Mouse (Mus musculus): ENCODE measurements around the gene Milr1.

The Milr1 gene

DNA sequence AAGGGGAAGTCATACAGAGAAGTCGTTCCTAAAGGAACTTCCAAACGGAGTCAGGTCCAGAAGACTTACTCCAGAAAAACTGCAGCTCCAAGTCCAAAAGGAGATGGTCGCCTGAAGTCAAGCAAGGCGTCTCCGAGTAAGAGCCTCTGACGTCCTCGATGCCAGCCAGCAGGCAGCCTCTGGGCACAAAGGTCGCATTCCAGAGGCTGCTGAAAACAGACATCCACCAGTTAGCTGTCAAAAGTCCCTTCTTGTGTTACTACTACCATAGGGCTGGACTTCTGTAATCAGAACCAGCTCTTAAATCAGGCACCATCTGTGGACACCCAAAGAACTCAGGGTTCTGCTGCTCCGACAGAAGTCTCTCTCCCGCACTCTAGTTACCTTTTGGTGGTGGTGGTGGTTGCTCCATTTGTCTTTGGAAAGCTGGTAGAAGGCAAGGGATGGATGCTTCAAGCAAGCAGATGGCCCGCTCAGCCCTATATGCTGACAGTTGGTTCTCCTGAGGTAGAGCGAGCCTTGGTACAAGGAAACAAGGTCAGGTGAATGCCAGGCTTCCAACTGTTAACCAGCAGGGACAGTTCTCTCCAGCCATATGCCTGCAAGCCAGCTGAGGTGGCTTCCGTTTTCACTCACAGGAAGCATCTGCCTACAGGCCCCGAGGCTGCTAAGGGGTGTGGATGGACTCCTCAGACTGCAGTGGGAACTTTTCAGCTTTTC is 63.7 kb downstream of the Milr1 start:
- no peak for DNase-seq

DNA sequence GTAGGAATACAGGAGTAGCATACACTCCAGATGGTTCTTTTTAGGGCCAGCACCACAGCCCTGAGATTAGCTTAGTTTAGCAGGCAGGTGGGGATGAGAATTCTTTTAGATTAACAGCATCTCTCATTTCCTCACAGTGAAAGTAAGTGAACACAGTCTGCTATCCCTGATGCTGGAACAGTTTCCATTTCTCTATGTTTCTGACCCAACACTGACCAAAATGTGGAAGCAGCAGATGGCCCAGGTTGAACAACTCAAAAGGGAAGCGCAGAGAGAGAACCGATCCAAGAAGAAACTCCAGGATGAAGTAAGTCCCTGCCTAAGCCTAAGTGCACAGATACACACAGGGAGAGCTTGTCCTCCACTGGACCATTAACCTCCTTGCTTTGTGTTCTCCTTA is 64.3 kb downstream of the Milr1 start:
- DNase-seq: no peak

GRCm38 (mm10) chr11:106815761-106816160 is 64.7 kb downstream of the Milr1 start:
- DNase-seq: no peak

- no peak for DNase-seq
These were observed 65.3 kb downstream of the Milr1 start for GRCm38 (mm10) chr11:106816316-106816715.

DNA sequence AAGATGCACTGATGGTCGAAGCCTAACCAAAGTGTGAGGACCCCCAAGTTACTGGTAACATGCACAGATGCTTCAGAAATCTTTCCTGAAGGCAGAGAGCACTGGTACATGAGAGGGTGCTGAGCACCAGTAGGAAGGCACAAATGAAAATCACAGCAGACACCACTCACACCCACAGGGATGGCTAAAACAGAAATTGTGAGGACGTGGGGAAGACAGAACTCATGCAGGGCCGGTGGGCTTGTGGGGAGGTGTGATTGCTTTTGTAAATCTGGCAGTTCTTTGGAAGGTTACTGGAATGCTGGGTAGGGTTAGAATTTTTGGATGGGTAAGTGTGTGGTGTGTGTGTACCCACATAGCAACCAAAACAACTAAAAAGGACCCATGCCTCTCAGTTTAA is 66.1 kb downstream of the Milr1 start:
- no peak for DNase-seq

GRCm38 (mm10) chr11:106817808-106818207 is 66.8 kb downstream of the Milr1 start:
- DNase-seq: no peak

GRCm38 (mm10) chr11:106818341-106818740 is 67.3 kb downstream of the Milr1 start:
- no peak for DNase-seq

All from thymus, adult 18-20 months (tissue).